Mouse (Mus musculus) brain, embryonic 14.5 days (tissue): Measurements from ENCODE around the gene Ust.

Experiments
- CTCF ChIP-seq: fragments of 200-500 bp; IDR thresholded peaks from 2 replicates; pipeline ENCODE4 v1.5.1; 2012; ENCODE audit warnings: inconsistent platforms, mild to moderate bottlenecking, moderate library complexity, borderline replicate concordance; ENCODE audit not compliant: insufficient read depth, insufficient read length; ENCODE audit errors: extremely low read depth
- POLR2A ChIP-seq: fragments of 200-500 bp; IDR thresholded peaks from 2 replicates; pipeline ENCODE4 v1.6.1; 2012; ENCODE audit warnings: mild to moderate bottlenecking, inconsistent platforms, borderline replicate concordance; ENCODE audit not compliant: poor library complexity, insufficient read depth, insufficient read length, severe bottlenecking; ENCODE audit errors: extremely low read depth

DNA sequence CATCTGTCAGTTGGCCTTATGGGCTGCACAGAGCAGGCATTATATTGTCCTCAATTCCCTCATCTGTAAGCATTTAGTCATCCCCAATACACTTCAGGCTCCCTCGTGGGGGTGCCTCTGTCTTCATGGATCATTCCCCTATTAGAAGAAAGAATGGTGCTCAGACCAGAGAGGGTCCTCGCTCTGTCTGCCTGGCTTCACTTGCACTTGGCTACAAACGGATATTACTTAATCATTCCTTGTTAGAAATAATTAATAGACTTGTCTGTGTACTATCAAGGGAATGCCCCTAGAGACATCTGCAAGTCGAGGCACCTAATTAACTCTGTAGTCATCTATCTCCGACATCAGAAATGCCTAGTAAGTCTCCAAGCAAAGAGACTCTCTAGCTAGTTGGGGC, 171.1 kb downstream of the Ust start:
- TF ChIP-seq CTCF = no peak
- no peak for TF ChIP-seq POLR2A
